Mouse (Mus musculus) telencephalon, adult 2 months (tissue): ENCODE measurements around the gene Phc3.
A peak's percentile ranks its signal among the peaks of the same experiment; 100 is the strongest.
"Not testable (repeated sequence)": the region's sequence is repeated elsewhere in the genome, so short reads cannot be mapped to it uniquely, and the experiment has no call there.

Source experiments
- DNase-seq: peaks from one replicate; pipeline ENCODE4 v3.0.0-alpha.2; 2011; ENCODE audit warnings: low read depth, low spot score

Phc3 gene

GRCm38 (mm10) chr3:30876709-30877108 lies 92.5 kb downstream of the Phc3 start:
- DNase-seq, result no peak

GRCm38 (mm10) chr3:30869995-30870394 lies 99.2 kb downstream of the Phc3 start:
- no peak for DNase-seq

GRCm38 (mm10) chr3:30868625-30869024 lies 100.6 kb downstream of the Phc3 start:
- DNase-seq, result no peak

- no peak for DNase-seq
Measured at GRCm38 (mm10) chr3:30868176-30868575, 101.0 kb downstream of the Phc3 start.

- DNase-seq, result peak; percentile 21
Measured at GRCm38 (mm10) chr3:30864640-30865039, 104.6 kb downstream of the Phc3 start.

- DNase-seq, result no peak
Measured at GRCm38 (mm10) chr3:30863712-30864435, 105.3 kb downstream of the Phc3 start.

- DNase-seq, result no peak
Measured at GRCm38 (mm10) chr3:30860705-30861104, 108.5 kb downstream of the Phc3 start.

- DNase-seq, result not testable (repeated sequence)
Measured at GRCm38 (mm10) chr3:30859599-30859998, 109.6 kb downstream of the Phc3 start.

- peak; percentile 9 for DNase-seq
Measured at GRCm38 (mm10) chr3:30855604-30856458, 113.4 kb downstream of the Phc3 start, which contains the start of gene Gpr160. Gene Gpr160, plus strand, starts transcription at chr3:30855950.

- no peak for DNase-seq
Measured at GRCm38 (mm10) chr3:30853596-30853995, 115.6 kb downstream of the Phc3 start.

- DNase-seq, result no peak
Measured at GRCm38 (mm10) chr3:30851422-30851821, 117.8 kb downstream of the Phc3 start.
